Mouse (Mus musculus) heart, embryonic 12.5 days (tissue): Measurements from ENCODE around the gene Nckap1l. TPM values are rescaled to one million over a fixed set of nuclear protein-coding genes. Genes with fewer than 3 reads are reported as not detected.
"Not testable (repeated sequence)": the region's sequence is repeated elsewhere in the genome, so short reads cannot be mapped to it uniquely, and the experiment has no call there.

Experiments used
- ATAC-seq: fragments of 200-750 bp; cut with Nextera tagmentation; 2 replicates; pipeline ENCODE4 v1.8.0; 2017; ENCODE audit warnings: moderate TSS enrichment, moderate library complexity; ENCODE audit not compliant: insufficient number of reproducible peaks, low FRiP score
- H3K27ac ChIP-seq: fragments of 300-500 bp; sonication (generic); 2 replicates; pipeline ENCODE4 v1.5.1; 2016; ENCODE audit warnings: mild to moderate bottlenecking, moderate library complexity; ENCODE audit not compliant: poor library complexity, severe bottlenecking
- H3K27me3 ChIP-seq: fragments of 300-500 bp; sonication (generic); replicated peaks from 2 replicates; pipeline ENCODE4 v1.6.1; 2016; ENCODE audit warnings: mild to moderate bottlenecking, moderate library complexity
- H3K36me3 ChIP-seq: fragments of 300-500 bp; sonication (generic); 2 replicates; pipeline ENCODE4 v1.6.1; 2016; ENCODE audit warnings: mild to moderate bottlenecking, moderate library complexity
- H3K4me1 ChIP-seq: fragments of 300-500 bp; sonication (generic); replicated peaks from 2 replicates; pipeline ENCODE4 v1.6.1; 2016; ENCODE audit warnings: mild to moderate bottlenecking
- H3K4me2 ChIP-seq: fragments of 300-500 bp; sonication (generic); 2 replicates; pipeline ENCODE4 v1.6.1; 2016; ENCODE audit warnings: mild to moderate bottlenecking, moderate library complexity
- H3K4me3 ChIP-seq: fragments of 300-500 bp; sonication (generic); 2 replicates; pipeline ENCODE4 v1.5.1; 2016; ENCODE audit warnings: mild to moderate bottlenecking
- H3K9ac ChIP-seq: fragments of 300-500 bp; sonication (generic); 2 replicates; pipeline ENCODE4 v1.6.1; 2016; ENCODE audit warnings: mild to moderate bottlenecking, moderate library complexity
- H3K9me3 ChIP-seq: fragments of 300-500 bp; sonication (generic); replicated peaks from 2 replicates; pipeline ENCODE4 v1.6.1; 2016; ENCODE audit warnings: mild to moderate bottlenecking, moderate library complexity
- WGBS: fragments of 180-500 bp; shearing (Covaris S2); methylation state at CpG from one replicate; pipeline ENCODE4 v1.1.7; 2016; 5-methylcytosine and 5-hydroxymethylcytosine counted together
- polyA plus RNA-seq: library from polyadenylated mRNA; unstranded; fragments of >200 nt; fragmentation: Nextera tagmentation; extraction: Ambion mirVana; gene quantifications from 2 replicates; pipeline ENCODE4 v1.2.1, GENCODE M21; 2016

The Nckap1l gene
- 1.7 and 1.9 TPM in 2 replicates for polyA plus RNA-seq

DNA sequence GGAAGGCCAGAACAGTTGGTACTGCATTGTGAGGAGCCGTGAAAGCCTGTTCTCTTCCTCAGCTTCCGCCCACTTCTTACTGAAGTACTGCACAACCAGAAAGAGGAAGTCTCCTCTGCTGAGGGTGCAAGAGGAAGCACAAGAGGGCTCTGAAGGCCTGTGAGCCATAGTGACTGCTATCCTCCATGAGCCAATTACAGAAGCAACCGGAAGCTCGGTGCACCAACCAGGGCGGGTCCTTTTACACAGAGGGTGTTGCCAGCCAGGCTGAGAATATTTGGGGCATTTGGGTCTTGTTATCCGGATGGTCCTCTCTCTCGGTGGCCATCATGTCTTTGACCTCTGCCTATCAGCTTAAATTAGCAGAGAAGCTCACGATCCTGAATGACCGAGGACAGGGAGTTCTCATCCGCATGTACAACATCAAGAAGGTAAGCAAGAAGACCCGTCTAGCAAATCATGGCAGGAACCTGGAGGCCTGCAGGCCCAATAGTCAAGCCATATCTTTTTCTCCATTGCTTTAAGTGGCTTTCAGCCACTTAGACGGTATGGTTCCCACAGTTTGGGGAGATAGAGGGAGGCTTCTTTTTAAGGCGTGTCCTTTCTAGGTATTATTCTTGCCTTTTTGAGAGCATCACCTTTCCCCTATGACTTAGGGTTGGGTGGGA lies at the start of gene Nckap1l:
TSS of gene Nckap1l (plus strand) at position 244 of the 668 bp plus-strand sequence.
- H3K27me3 ChIP-seq, result no peaks in the 10 kb centered on the region
- ATAC-seq, result no peak
- H3K36me3 ChIP-seq, result no peaks in the 10 kb centered on the region
- 76% methylated on average over 13 of the region's 13 CpGs for WGBS
- H3K4me1 ChIP-seq, result no peaks in the 10 kb centered on the region
- no peaks in the 10 kb centered on the region for H3K9me3 ChIP-seq
- no peak within 1 kb of the TSS for H3K4me3 ChIP-seq
- H3K27ac ChIP-seq, result no peak within 1 kb of the TSS
- H3K9ac ChIP-seq, result no peak within 1 kb of the TSS
- no peak within 1 kb of the TSS for H3K4me2 ChIP-seq

DNA sequence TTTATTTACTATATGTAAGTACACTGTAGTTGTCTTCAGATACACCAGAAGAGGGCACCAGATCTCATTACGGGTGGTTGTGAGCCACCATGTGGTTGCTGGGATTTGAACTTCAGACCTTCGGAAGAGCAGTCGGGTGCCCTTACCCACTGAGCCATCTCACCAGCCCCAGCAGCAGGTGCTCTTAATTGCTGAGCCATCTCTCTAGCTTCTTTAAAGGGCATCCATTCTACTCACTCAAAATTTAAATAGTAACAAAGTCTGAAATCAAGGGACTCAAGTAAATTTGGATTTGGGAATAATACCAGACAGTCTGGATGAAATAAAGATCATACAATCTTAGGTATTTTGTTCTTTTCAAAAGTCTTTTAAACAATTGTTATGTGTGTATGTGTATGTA lies 48.0 kb upstream of the Nckap1l start:
- not testable (repeated sequence) for H3K4me2 ChIP-seq, H3K4me3 ChIP-seq, H3K9me3 ChIP-seq, H3K36me3 ChIP-seq, H3K27ac ChIP-seq, H3K9ac ChIP-seq, ATAC-seq, H3K27me3 ChIP-seq, H3K4me1 ChIP-seq
- WGBS, result 70% methylated on average over 3 of the region's 3 CpGs

DNA sequence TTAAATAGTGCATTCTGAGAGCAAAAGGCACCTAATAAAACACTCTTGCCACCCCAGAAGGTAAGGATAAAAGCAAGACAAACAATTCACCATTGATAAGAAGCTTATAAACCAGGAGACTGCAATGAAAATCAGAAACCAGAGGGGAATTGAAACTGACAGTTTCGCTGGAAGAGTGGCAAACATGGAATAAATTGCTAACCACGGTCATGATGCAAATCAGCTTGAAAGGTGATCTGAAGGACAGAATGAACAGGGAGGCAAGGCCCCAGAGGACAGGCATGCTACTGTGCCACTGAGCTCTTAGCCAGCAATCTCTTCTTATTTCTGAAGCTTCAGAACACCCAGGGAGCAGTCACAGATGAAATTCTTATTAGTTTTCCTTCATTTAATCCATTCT lies 26.6 kb upstream of the Nckap1l start:
- H3K4me3 ChIP-seq, result no peak overlapping the region
- H3K27me3 ChIP-seq, result no peaks in the 10 kb centered on the region
- H3K27ac ChIP-seq, result no peak overlapping the region
- no peaks in the 10 kb centered on the region; the same call in 1 of the 2 replicates for H3K9me3 ChIP-seq
- H3K4me1 ChIP-seq, result no peaks in the 10 kb centered on the region
- 41% methylated on average over 2 of the region's 2 CpGs for WGBS
- H3K9ac ChIP-seq, result no peak overlapping the region
- no peaks in the 10 kb centered on the region for H3K36me3 ChIP-seq
- no peak overlapping the region for H3K4me2 ChIP-seq
- ATAC-seq, result no peak

DNA sequence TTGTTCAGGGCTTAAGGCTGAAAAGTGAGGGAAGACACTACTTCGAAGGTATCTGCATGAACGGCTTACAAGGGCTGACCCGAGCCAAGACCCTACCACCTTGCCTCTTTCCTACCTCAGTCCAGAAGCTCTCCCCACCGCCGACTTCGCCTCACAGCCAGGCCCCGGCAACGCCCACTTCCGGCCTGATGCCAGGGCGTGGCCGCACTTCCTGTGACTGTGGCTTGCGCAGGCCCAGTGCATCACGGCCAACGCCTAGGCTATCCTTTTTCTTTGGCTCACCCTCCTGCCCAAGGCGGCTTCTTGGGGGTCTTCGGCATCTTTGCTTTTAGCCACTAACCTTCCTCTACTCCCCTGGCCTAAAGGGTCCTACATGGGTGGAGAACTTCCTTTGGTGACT lies 23.4 kb upstream of the Nckap1l start, which contains the start of gene Gtsf1:
TSS of gene Gtsf1 (minus strand) at position 230 of the 400 bp plus-strand sequence.
- no peak for ATAC-seq
- H3K27me3 ChIP-seq, result no peaks in the 10 kb centered on the region
- H3K4me1 ChIP-seq, result no peaks in the 10 kb centered on the region
- H3K27ac ChIP-seq, result no peak within 1 kb of the TSS
- 86% methylated on average over 16 of the region's 16 CpGs for WGBS
- no peak within 1 kb of the TSS for H3K9ac ChIP-seq
- H3K4me3 ChIP-seq, result no peak within 1 kb of the TSS
- H3K9me3 ChIP-seq, result no peaks in the 10 kb centered on the region; the same call in 1 of the 2 replicates
- no peak within 1 kb of the TSS for H3K4me2 ChIP-seq
- H3K36me3 ChIP-seq, result no peaks in the 10 kb centered on the region

DNA sequence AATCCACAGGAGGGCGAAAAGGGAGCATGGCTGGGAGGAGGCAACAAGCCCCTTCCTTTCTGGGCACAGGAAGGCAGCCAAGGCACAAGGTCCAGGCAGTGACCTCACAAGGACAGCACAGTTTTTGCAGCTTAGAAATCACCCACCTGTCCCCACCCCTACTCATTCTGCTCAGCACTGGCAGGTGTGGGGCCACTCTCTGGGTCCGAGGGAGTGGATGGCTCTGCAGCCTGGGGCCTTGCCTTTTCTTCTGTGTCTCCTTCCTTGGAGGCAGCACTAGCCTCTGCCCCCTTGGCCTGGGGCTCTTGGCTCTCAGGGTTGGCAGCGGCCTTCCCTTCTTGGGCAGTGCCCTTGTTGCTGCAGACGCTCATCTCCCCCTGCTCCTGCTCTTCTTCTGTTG lies 7.6 kb upstream of the Nckap1l start:
- not testable (repeated sequence) for H3K36me3 ChIP-seq, H3K4me1 ChIP-seq, H3K9ac ChIP-seq, H3K27ac ChIP-seq, ATAC-seq, H3K4me2 ChIP-seq, H3K9me3 ChIP-seq, H3K27me3 ChIP-seq, H3K4me3 ChIP-seq
- 71% methylated on average over 4 of the region's 4 CpGs for WGBS

DNA sequence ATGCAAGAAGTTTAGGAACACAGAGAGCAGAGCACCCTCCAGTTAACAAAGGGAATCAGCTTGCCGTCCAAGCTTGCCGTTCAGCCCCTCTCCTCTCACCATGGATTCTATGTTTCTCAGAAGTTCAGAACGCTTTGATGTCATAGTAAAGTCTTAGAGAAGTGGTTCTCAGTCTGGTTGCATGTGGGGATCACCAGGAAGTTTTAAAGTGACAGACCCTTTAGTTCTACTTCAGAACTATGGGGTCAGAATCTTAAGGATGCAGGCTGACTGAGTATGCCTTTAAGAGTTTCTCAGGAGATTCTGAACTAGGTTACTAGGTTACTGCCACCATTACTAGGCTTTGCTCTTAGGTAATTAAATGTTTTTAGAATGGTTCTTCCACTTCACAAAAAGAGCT lies 5.2 kb upstream of the Nckap1l start, which contains the start of gene Gtsf2:
TSS of gene Gtsf2 (minus strand) at position 101 of the 400 bp plus-strand sequence.
- H3K27me3 ChIP-seq, result no peaks in the 10 kb centered on the region
- no peak within 1 kb of the TSS for H3K27ac ChIP-seq
- no peak within 1 kb of the TSS for H3K4me2 ChIP-seq
- H3K36me3 ChIP-seq, result no peaks in the 10 kb centered on the region
- no peak within 1 kb of the TSS for H3K9ac ChIP-seq
- ATAC-seq, result no peak
- whole genome bisulfite sequencing, result 35% methylated on average over 3 of the region's 3 CpGs
- no peaks in the 10 kb centered on the region for H3K4me1 ChIP-seq
- H3K9me3 ChIP-seq, result no peaks in the 10 kb centered on the region
- H3K4me3 ChIP-seq, result no peak within 1 kb of the TSS

DNA sequence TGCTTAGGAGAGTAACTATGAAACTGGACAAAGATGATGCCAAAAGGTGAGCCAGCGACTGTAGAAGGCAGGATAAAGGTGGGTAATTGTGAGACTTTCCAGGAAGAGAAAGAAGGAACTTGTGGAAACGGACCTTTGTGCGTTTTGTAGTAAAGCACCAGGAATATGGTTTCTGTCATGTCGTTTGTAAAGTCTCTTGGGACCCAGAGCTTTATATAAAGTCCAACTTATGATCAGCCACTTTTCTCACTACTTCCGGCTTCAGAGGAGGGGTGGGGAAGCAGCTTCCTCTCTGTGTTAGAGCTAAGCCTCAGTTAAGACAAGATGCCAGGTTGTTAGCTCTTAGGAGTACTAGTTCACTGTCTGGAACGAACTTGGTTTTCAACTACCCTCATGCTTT lies 855 bp downstream of the Nckap1l start:
- no peak for ATAC-seq
- Histone ChIP-seq H3K4me3 (no peak overlapping the region), H3K27ac (no peak overlapping the region), H3K4me2 (no peak overlapping the region), H3K9ac (no peak overlapping the region), H3K4me1 (no peaks in the 10 kb centered on the region), H3K9me3 (no peaks in the 10 kb centered on the region), H3K27me3 (no peaks in the 10 kb centered on the region), H3K36me3 (no peaks in the 10 kb centered on the region)
- WGBS, result 75% methylated on average over 6 of the region's 6 CpGs

DNA sequence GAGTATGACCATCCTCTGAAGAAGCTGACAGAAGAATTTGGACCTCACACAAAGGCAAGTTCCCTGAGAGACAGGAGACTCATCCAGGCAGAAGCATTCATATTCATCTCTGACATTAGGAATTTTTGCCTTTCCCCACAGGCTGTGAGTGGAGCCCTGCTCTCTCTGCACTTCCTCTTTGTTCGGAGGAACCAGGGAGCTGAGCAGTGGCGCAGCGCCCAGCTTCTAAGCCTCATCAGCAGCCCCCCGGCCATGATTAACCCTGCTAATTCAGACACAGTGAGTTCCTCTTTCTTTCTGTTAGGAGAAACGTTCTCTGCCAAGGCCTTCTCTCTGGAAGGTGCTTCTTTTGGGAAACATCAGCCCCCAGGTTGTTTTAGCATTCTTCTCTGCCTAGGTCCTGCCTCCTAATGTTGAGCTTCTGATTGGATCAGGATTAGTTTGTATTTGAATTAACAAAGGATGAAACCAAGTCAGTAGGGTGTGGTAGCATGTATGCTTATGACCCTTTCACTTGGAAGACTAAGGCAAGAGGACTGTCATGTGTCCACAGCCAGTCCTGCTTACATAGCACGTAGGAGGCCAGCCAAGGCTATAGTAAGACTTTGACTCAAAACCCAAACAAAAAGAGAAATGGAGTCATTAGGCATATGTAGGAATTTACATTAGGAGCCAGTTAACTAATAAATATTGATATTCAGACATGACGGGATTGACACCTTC lies 9.1 kb downstream of the Nckap1l start:
- Histone ChIP-seq H3K27ac (no peak overlapping the region), H3K36me3 (no peaks in the 10 kb centered on the region), H3K4me2 (no peak overlapping the region), H3K27me3 (no peaks in the 10 kb centered on the region), H3K4me1 (no peaks in the 10 kb centered on the region), H3K9me3 (no peaks in the 10 kb centered on the region), H3K4me3 (no peak overlapping the region), H3K9ac (no peak overlapping the region)
- WGBS, result 70% methylated on average over 7 of the region's 7 CpGs
- no peak for ATAC-seq

DNA sequence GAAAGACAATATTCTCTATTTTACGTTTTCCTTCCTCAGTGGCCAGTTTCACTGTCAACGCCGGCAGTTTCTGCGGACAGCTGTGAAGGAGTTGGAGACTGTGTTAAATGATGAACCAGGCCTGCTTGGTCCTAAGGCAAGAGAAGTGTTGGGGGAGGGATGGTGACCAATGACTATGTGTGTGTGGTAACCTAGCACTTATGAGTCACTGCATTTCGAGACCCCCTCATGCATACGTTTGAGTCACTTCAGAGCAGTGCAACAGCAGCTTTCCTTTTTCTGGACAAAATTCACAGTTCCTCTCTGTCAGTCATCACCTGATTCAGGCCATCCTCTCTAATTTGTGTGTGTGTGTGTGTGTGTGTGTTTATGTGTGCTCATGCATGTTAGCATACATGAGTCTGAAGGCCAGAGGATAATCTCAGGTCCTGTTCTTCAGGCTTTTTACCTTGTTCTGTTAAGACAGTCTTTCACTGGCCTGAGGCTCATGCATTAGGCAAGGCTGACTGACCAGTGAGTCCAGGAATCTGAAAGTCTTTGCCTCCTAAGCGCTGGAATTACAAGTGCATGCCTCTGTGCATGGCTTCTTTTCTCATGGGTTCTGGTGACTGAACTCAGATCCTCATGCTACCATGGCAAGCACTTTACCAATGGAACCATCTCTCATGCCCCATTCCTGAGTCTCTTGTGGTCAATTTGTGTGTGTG lies 18.0 kb downstream of the Nckap1l start:
- Histone ChIP-seq H3K4me3 (no peak overlapping the region), H3K27me3 (no peaks in the 10 kb centered on the region), H3K9me3 (no peaks in the 10 kb centered on the region), H3K36me3 (no peaks in the 10 kb centered on the region), H3K9ac (no peak overlapping the region), H3K4me2 (no peak overlapping the region), H3K4me1 (peaks cover 8% of the 10 kb centered on the region), H3K27ac (no peak overlapping the region)
- ATAC-seq, result no peak
- WGBS, result 72% methylated on average over 7 of the region's 7 CpGs

DNA sequence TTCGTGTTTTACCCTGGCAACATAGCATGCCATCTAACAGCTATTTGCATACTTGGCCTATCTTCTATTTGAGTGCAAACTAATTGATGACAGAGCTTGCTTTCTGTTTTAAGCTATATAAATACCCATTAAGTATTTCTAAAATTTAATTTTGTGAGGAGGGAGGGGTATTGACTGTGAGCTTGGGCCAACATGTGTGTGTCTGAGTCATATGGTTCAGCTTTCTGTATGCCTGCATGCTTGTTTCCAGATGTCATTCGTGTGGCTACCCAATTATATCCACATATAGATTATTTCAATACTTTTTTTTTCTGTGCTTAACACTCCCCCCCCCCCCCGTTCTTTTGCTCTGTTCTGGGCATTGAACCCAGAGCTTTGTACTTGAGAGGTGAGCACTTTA lies 18.7 kb downstream of the Nckap1l start:
- no peak overlapping the region for H3K27ac ChIP-seq
- no peak for ATAC-seq
- no peaks in the 10 kb centered on the region for H3K9me3 ChIP-seq
- no peaks in the 10 kb centered on the region for H3K36me3 ChIP-seq
- WGBS, result 77% methylated on average over 3 of the region's 3 CpGs
- H3K4me3 ChIP-seq, result no peak overlapping the region
- H3K4me2 ChIP-seq, result no peak overlapping the region
- peaks cover 8% of the 10 kb centered on the region for H3K4me1 ChIP-seq
- H3K9ac ChIP-seq, result no peak overlapping the region
- no peaks in the 10 kb centered on the region for H3K27me3 ChIP-seq

DNA sequence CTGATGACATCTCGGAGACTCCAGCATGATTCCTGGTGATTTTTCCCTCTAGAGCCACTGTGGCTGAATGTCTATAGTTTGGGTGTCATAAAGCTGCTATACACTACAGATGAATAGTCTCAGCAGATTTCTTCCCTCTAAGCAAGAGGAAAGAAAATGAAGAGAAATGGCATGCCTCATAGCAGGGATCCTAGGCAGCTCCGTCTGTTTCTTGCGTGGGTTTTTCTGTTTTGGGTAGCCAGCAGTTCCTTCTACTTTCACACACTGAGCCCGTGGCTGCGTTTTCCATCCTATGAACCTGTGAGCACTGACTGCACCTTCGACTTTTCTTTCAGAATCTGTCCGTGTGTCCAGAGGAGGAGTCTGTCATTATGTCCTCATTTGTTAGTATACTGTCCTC lies 19.6 kb downstream of the Nckap1l start:
- H3K9ac ChIP-seq, result no peak overlapping the region
- H3K4me1 ChIP-seq, result peaks cover 8% of the 10 kb centered on the region
- H3K27ac ChIP-seq, result no peak overlapping the region
- no peaks in the 10 kb centered on the region for H3K9me3 ChIP-seq
- H3K36me3 ChIP-seq, result no peaks in the 10 kb centered on the region
- no peak for ATAC-seq
- no peak overlapping the region for H3K4me2 ChIP-seq
- no peak overlapping the region for H3K4me3 ChIP-seq
- 80% methylated on average over 7 of the region's 7 CpGs for WGBS
- no peaks in the 10 kb centered on the region for H3K27me3 ChIP-seq
